In genomic region chr3:146251771-146252170, GRCm38 (mm10) we compare ENCODE assay signal across 25 mouse cellular contexts. TPM values are rescaled to one million over a fixed set of nuclear protein-coding genes. Genes with fewer than 3 reads are reported as not detected.
DNase-seq lines count a peak whose midpoint lies in the region; ATAC-seq and TF ChIP-seq lines count a peak whose summit lies in the region.
"Had no signal": no experiment of that assay in that cellular context is flagged by ENCODE, and none has a peak within 500 bp of the region (broad histone marks: within the 10 kb centered on the region; RNA-seq: fewer than 3 reads in every experiment).

No protein-coding gene starts in this region.

- no peak overlapping the region for H3ac ChIP-seq in C2C12 (ENCODE audit: control insufficient read depth, insufficient read length, low read depth)

- no peak overlapping the region for H3K4me2 ChIP-seq in intestine, embryonic 15.5 days (replicated peaks)
- H3K4me2 ChIP-seq: forebrain, embryonic 15.5 days; heart, embryonic 11.5 days; neural tube, embryonic 15.5 days had no signal

- no peaks in the 10 kb centered on the region for H3K36me3 ChIP-seq in C2C12 (ENCODE audit: control insufficient read depth, insufficient read depth)
- no peaks in the 10 kb centered on the region for H3K36me3 ChIP-seq in intestine, embryonic 15.5 days
- H3K36me3 ChIP-seq: forebrain, embryonic 15.5 days; hindbrain, embryonic 10.5 days; midbrain, embryonic 10.5 days; neural tube, embryonic 15.5 days had no signal

- peak; percentile 51 for DNase-seq in 3134 (ENCODE audit: extremely low read depth, insufficient read length, low spot score)
- DNase-seq in adrenal gland, adult 2 months: peak; percentile 73
- DNase-seq in layer of hippocampus, postnatal 36 days: no peak
- no peak for DNase-seq in spleen, postnatal 14 days (ENCODE audit: low spot score in 2 of 2)
- no peak for DNase-seq in thymus, postnatal 10 days (ENCODE audit: low spot score in 2 of 2)
- DNase-seq: cerebellum, adult 8-10 months; cerebellum, postnatal 36 days; embryo, embryonic 11 days; kidney, adult 2 months; kidney, postnatal 10 days; right cerebral cortex, adult 18-20 months; thymus, adult 2 months had no signal

- no peak for TF ChIP-seq CTCF in C2C12 (IDR thresholded peaks at IDR 0.05; ENCODE audit: control insufficient read depth, insufficient read depth, insufficient read length)

- no peak overlapping the region for H3K27ac ChIP-seq in intestine, embryonic 15.5 days
- H3K27ac ChIP-seq: forebrain, embryonic 15.5 days; hindbrain, embryonic 10.5 days; layer of hippocampus, adult 2 months; midbrain, embryonic 10.5 days; neural tube, embryonic 15.5 days; stomach, postnatal 0 days had no signal

- H3K4me3 ChIP-seq in C2C12 (ENCODE audit: insufficient read depth, poor library complexity, severe bottlenecking): no peak overlapping the region
- no peak overlapping the region for H3K4me3 ChIP-seq in intestine, embryonic 15.5 days (replicated peaks)
- H3K4me3 ChIP-seq: forebrain, embryonic 15.5 days; hindbrain, embryonic 10.5 days; layer of hippocampus, adult 2 months; midbrain, embryonic 10.5 days; neural tube, embryonic 15.5 days had no signal

- H3K9ac ChIP-seq in intestine, embryonic 15.5 days: no peak overlapping the region
- H3K9ac ChIP-seq: forebrain, embryonic 15.5 days; neural tube, embryonic 15.5 days had no signal

- no peaks in the 10 kb centered on the region for H3K79me3 ChIP-seq in C2C12 (ENCODE audit: low read depth)

- ATAC-seq in intestine, embryonic 15.5 days: 0 out of 2 replicates have a peak, but pooled peaks have one; percentile 59
- ATAC-seq: activated CD4-positive, CD25-positive, alpha-beta regulatory T cell, adult 4 months; forebrain, embryonic 15.5 days; hindbrain, embryonic 16.5 days; midbrain, embryonic 16.5 days had no signal

- no peaks in the 10 kb centered on the region for H3K9me3 ChIP-seq in intestine, embryonic 15.5 days
- H3K9me3 ChIP-seq: forebrain, embryonic 15.5 days; hindbrain, embryonic 10.5 days; midbrain, embryonic 10.5 days; neural tube, embryonic 15.5 days had no signal

- 36% methylated on average over 6 of the region's 6 CpGs for WGBS in intestine, embryonic 15.5 days

- H3K79me2 ChIP-seq in C2C12 (ENCODE audit: control insufficient read depth, insufficient read depth): no peaks in the 10 kb centered on the region

- peaks cover 11% of the 10 kb centered on the region; the same call in 1 of the 2 replicates for H3K4me1 ChIP-seq in intestine, embryonic 15.5 days (replicated peaks)
- H3K4me1 ChIP-seq: forebrain, embryonic 15.5 days; neural tube, embryonic 15.5 days had no signal

- H3K27me3 ChIP-seq in C2C12 (ENCODE audit: control insufficient read depth, insufficient read depth, insufficient read length): no peaks in the 10 kb centered on the region
- no peaks in the 10 kb centered on the region for H3K27me3 ChIP-seq in intestine, embryonic 15.5 days (replicated peaks)
- H3K27me3 ChIP-seq: forebrain, embryonic 15.5 days; neural tube, embryonic 15.5 days had no signal

TF ChIP-seq in C2C12, 6 proteins besides CTCF, POLR2A, EP300 and RAD21:
- TF ChIP-seq CEBPB (IDR thresholded peaks at IDR 0.05; ENCODE audit: low read depth) (no peak), FOSL1 (IDR thresholded peaks at IDR 0.05; ENCODE audit: insufficient read depth, low read length, poor library complexity, severe bottlenecking) (peak; percentile 99), MAX (IDR thresholded peaks at IDR 0.05) (peak; percentile 34), MYOG (IDR thresholded peaks at IDR 0.05; ENCODE audit: control insufficient read depth, extremely low read depth, insufficient read length) (no peak), USF1 (IDR thresholded peaks at IDR 0.05; ENCODE audit: low read depth) (peak; percentile 44), MYOD1 (IDR thresholded peaks at IDR 0.05; ENCODE audit: control insufficient read depth, insufficient read length, low read depth) (peak; percentile 53)

RNA-seq across cellular contexts. Expression of gene Lpar3, which starts 31.0 kb away (rescaled TPM):
- polyA plus RNA-seq in C2C12 (2012; fragmentation: generic; extraction: Trizol): 0.25 TPM
- total RNA-seq in adrenal gland, adult 2 months (2021): under 1 TPM; 0.10 to 0.12 TPM
- 0.39 and 0.76 TPM in 2 replicates for polyA plus RNA-seq in adrenal gland, adult 2 months (2012; rRNA removed)
- 1.8 and 1.9 TPM in 2 replicates for polyA plus RNA-seq in intestine, embryonic 15.5 days (2015; fragmentation: Nextera tagmentation; extraction: Ambion mirVana)
- under 1 TPM; 0.46 to 0.57 TPM for total RNA-seq in layer of hippocampus, postnatal 36 days (2021)
- total RNA-seq: granulocyte monocyte progenitor cell, adult 5-6 weeks had no signal
- polyA plus RNA-seq: activated CD4-positive, CD25-positive, alpha-beta regulatory T cell, adult 4 months had no signal

Comparison
In these comparisons a context has a peak if more than half of its experiments do, and no peak if none do; other contexts are left out.
1. DNase-seq: peak in 3134 (single experiment) and adrenal gland, adult 2 months (single experiment); none in layer of hippocampus, postnatal 36 days (0 of 2), spleen, postnatal 14 days (0 of 2) and thymus, postnatal 10 days (0 of 2).